Mouse (Mus musculus): ENCODE data around the gene Sart3. TPM values are rescaled to one million over a fixed set of nuclear protein-coding genes. Genes with fewer than 3 reads are reported as not detected.

The Sart3 gene
- polyA plus RNA-seq, 1 experiment: 14.3 TPM

- no peak overlapping the region for H3K4me3 ChIP-seq (replicated peaks)
- H3K27me3 ChIP-seq (replicated peaks): peaks cover 45% of the 10 kb centered on the region
- H3K4me1 ChIP-seq: peaks cover 54% of the 10 kb centered on the region
- H3K36me3 ChIP-seq (replicated peaks; ENCODE audit: low read length): no peaks in the 10 kb centered on the region
- TF ChIP-seq GATA1 (IDR thresholded peaks at IDR 0.05; ENCODE audit: borderline replicate concordance, low read length) (no peak), FLI1 (IDR thresholded peaks at IDR 0.05; ENCODE audit: low read length) (no peak)
- no peaks in the 10 kb centered on the region; the same call in 1 of the 2 replicates for H3K9me3 ChIP-seq
Observed at GRCm38 (mm10) chr5:113808177-113808576, 35.9 kb upstream of the Sart3 start.

GRCm38 (mm10) chr5:113807712-113808111 lies 35.4 kb upstream of the Sart3 start:
- no peaks in the 10 kb centered on the region for H3K36me3 ChIP-seq (replicated peaks; ENCODE audit: low read length)
- peaks cover 46% of the 10 kb centered on the region for H3K27me3 ChIP-seq (replicated peaks)
- H3K4me3 ChIP-seq (replicated peaks): no peak overlapping the region
- peaks cover 53% of the 10 kb centered on the region for H3K4me1 ChIP-seq
- TF ChIP-seq GATA1 (IDR thresholded peaks at IDR 0.05; ENCODE audit: borderline replicate concordance, low read length) (no peak), FLI1 (IDR thresholded peaks at IDR 0.05; ENCODE audit: low read length) (no peak)
- no peaks in the 10 kb centered on the region; the same call in 1 of the 2 replicates for H3K9me3 ChIP-seq

GRCm38 (mm10) chr5:113806414-113806813 lies 34.1 kb upstream of the Sart3 start:
- H3K4me3 ChIP-seq (replicated peaks): no peak overlapping the region
- no peak for TF ChIP-seq GATA1 (IDR thresholded peaks at IDR 0.05; ENCODE audit: borderline replicate concordance, low read length)
- TF ChIP-seq FLI1 (IDR thresholded peaks at IDR 0.05; ENCODE audit: low read length): no peak
- H3K36me3 ChIP-seq (replicated peaks; ENCODE audit: low read length): no peaks in the 10 kb centered on the region
- peaks cover 54% of the 10 kb centered on the region for H3K4me1 ChIP-seq
- H3K9me3 ChIP-seq: no peaks in the 10 kb centered on the region; the same call in 1 of the 2 replicates
- peaks cover 56% of the 10 kb centered on the region for H3K27me3 ChIP-seq (replicated peaks)

DNA sequence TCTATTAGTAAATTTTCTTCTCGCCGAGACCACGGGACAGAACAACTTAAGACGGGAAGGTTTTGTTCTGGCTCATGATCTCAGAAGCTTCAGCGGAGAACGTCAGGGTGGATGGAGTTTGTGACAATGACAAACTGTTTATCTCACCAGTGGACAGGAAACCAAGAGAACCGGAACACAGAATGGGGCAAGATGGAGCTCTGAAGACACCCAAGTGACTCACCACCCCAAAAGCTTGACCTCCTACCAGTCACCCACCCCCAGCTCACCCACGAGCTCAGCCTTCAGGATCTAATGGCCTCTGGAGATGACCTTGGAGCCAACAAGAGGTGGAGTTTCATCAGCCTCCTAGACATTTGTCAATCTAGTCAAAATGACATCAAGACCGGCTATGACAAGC lies 33.0 kb upstream of the Sart3 start:
- H3K27me3 ChIP-seq (replicated peaks): peaks cover 62% of the 10 kb centered on the region
- no peak for TF ChIP-seq FLI1 (IDR thresholded peaks at IDR 0.05; ENCODE audit: low read length)
- H3K4me1 ChIP-seq: peaks cover 60% of the 10 kb centered on the region
- H3K36me3 ChIP-seq (replicated peaks; ENCODE audit: low read length): no peaks in the 10 kb centered on the region
- H3K4me3 ChIP-seq (replicated peaks): no peak overlapping the region
- H3K9me3 ChIP-seq: no peaks in the 10 kb centered on the region

DNA sequence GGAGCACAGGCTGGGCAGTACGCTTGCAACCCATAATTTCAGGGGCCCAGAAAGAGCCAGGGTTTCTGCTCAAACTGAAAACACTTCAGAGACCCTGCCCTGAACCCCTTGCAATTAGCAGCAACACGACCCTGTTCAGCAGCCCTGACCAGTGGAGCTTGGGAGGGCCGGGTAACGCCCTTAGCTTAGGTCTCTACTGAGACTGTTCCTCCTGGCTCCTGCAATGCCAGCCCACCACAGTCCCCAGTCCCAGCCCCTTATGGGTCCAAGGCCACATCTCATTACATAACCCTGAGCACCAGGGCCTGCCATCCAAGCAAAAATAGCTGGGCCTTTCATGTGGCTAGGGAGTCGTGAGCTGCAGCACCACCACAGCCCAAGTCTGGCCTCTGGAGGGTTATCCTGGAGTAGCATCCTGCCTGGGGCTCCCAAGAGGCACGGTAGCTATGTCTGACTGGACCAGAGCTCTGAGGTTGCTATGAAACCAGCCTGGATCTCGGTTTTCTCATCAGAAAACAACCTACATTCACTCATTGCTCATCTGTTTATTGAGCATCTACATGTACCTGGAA lies 32.2 kb upstream of the Sart3 start:
- no peak for TF ChIP-seq FLI1 (IDR thresholded peaks at IDR 0.05; ENCODE audit: low read length)
- H3K27me3 ChIP-seq (replicated peaks): peaks cover 68% of the 10 kb centered on the region
- no peaks in the 10 kb centered on the region for H3K9me3 ChIP-seq
- no peaks in the 10 kb centered on the region for H3K36me3 ChIP-seq (replicated peaks; ENCODE audit: low read length)
- H3K4me1 ChIP-seq: peaks cover 66% of the 10 kb centered on the region
- no peak overlapping the region for H3K4me3 ChIP-seq (replicated peaks)

- peak within 1 kb of the TSS; percentile 84 for H3K4me3 ChIP-seq (replicated peaks)
- no peaks in the 10 kb centered on the region for H3K36me3 ChIP-seq (replicated peaks; ENCODE audit: low read length)
- peaks cover 80% of the 10 kb centered on the region for H3K4me1 ChIP-seq
- no peak for TF ChIP-seq GATA1 (IDR thresholded peaks at IDR 0.05; ENCODE audit: borderline replicate concordance, low read length)
- TF ChIP-seq FLI1 (IDR thresholded peaks at IDR 0.05; ENCODE audit: low read length): no peak
- no peaks in the 10 kb centered on the region for H3K9me3 ChIP-seq
- peaks cover 70% of the 10 kb centered on the region for H3K27me3 ChIP-seq (replicated peaks)
Observed at GRCm38 (mm10) chr5:113800280-113800679, 28.0 kb upstream of the Sart3 start, which contains the start of gene Tmem119. Tmem119 (minus strand) TSS chr5:113800516.

DNA sequence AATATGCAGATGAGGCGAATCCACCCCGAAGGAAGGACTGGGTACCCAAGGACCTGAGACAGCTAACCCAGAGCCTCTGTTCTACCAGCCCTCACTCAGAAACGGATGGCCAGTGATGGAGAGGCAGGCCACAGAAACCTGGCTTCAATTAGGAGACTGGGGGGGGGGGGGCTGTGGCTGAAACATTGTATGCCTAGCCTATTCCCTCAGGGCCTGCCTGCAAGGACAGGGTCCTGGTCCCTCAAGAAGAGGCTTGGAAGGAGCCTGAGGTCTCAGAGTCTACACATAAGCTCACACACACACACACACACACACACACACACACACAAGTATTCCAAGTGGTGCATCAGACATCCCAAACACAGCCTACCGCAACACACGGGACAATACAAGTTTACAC lies 27.4 kb upstream of the Sart3 start:
- Histone ChIP-seq H3K9me3 (no peaks in the 10 kb centered on the region), H3K4me1 (peaks cover 76% of the 10 kb centered on the region), H3K36me3 (replicated peaks; ENCODE audit: low read length) (no peaks in the 10 kb centered on the region), H3K27me3 (replicated peaks) (peaks cover 74% of the 10 kb centered on the region), H3K4me3 (replicated peaks) (peak overlapping the region; percentile 84)
- TF ChIP-seq FLI1 (IDR thresholded peaks at IDR 0.05; ENCODE audit: low read length) (no peak), GATA1 (IDR thresholded peaks at IDR 0.05; ENCODE audit: borderline replicate concordance, low read length) (no peak)

GRCm38 (mm10) chr5:113798525-113798924 lies 26.2 kb upstream of the Sart3 start:
- TF ChIP-seq FLI1 (IDR thresholded peaks at IDR 0.05; ENCODE audit: low read length) (no peak), GATA1 (IDR thresholded peaks at IDR 0.05; ENCODE audit: borderline replicate concordance, low read length) (no peak)
- Histone ChIP-seq H3K4me1 (peaks cover 64% of the 10 kb centered on the region), H3K27me3 (replicated peaks) (peaks cover 80% of the 10 kb centered on the region), H3K36me3 (replicated peaks; ENCODE audit: low read length) (no peaks in the 10 kb centered on the region), H3K4me3 (replicated peaks) (peak overlapping the region; percentile 4), H3K9me3 (no peaks in the 10 kb centered on the region)

- H3K4me3 ChIP-seq (replicated peaks): peak overlapping the region; percentile 80
- TF ChIP-seq GATA1 (IDR thresholded peaks at IDR 0.05; ENCODE audit: borderline replicate concordance, low read length) (no peak), FLI1 (IDR thresholded peaks at IDR 0.05; ENCODE audit: low read length) (no peak)
- H3K4me1 ChIP-seq: peaks cover 66% of the 10 kb centered on the region
- peaks cover 81% of the 10 kb centered on the region for H3K27me3 ChIP-seq (replicated peaks)
- no peaks in the 10 kb centered on the region for H3K9me3 ChIP-seq
- no peaks in the 10 kb centered on the region for H3K36me3 ChIP-seq (replicated peaks; ENCODE audit: low read length)
Observed at GRCm38 (mm10) chr5:113797149-113797882, 25.0 kb upstream of the Sart3 start.

- Histone ChIP-seq H3K9me3 (no peaks in the 10 kb centered on the region), H3K4me3 (replicated peaks) (peak overlapping the region; percentile 80), H3K4me1 (peaks cover 73% of the 10 kb centered on the region), H3K27me3 (replicated peaks) (peaks cover 80% of the 10 kb centered on the region), H3K36me3 (replicated peaks; ENCODE audit: low read length) (no peaks in the 10 kb centered on the region)
- TF ChIP-seq GATA1 (IDR thresholded peaks at IDR 0.05; ENCODE audit: borderline replicate concordance, low read length) (no peak), FLI1 (IDR thresholded peaks at IDR 0.05; ENCODE audit: low read length) (no peak)
Observed at GRCm38 (mm10) chr5:113796401-113797148, 24.3 kb upstream of the Sart3 start.
